Mouse (Mus musculus): ENCODE measurements around the gene Dnaja1. TPM values are rescaled to one million over a fixed set of nuclear protein-coding genes. Genes with fewer than 3 reads are reported as not detected.

The Dnaja1 gene
- 449 and 469 TPM in 2 replicates for polyA plus RNA-seq (2015; fragmentation: Nextera tagmentation; extraction: Ambion mirVana)

- Histone ChIP-seq H3K4me3 (peak within 1 kb of the TSS; percentile 90), H3K9me3 (no peaks in the 10 kb centered on the region), H3K4me2 (replicated peaks) (peak within 1 kb of the TSS; percentile 85), H3K27me3 (no peaks in the 10 kb centered on the region), H3K9ac (peak within 1 kb of the TSS; percentile 99), H3K4me1 (peaks cover 36% of the 10 kb centered on the region), H3K27ac (peak within 1 kb of the TSS; percentile 100), H3K36me3 (peaks cover 26% of the 10 kb centered on the region)
- peak; percentile 92 for ATAC-seq (ENCODE audit: low FRiP score, low read depth)
- under 1% methylated on average over 54 of the region's 54 CpGs for WGBS
Observed at GRCm38 (mm10) chr4:40722011-40722666, at the start of gene Dnaja1. Dnaja1 (plus strand) TSS chr4:40722150.

DNA sequence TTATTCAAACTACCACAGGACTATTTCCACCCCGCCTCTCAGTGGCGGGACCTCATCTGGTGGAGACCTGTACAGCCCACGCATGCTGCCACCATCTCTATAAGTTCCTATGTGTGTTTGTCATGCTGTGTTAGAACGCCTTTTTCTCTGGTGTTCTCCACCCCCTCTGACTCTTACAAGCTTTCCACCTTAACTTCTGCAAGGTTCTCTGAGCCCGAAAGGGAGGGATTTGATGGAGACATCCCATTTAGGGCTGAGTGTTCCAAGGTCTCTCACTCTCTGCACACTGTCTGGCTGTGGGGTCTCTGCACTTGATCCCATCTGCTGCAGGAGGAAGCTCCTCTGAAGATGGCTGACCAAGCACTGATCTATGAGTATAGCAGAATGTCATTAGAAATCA, 48.4 kb upstream of the Dnaja1 start:
- Histone ChIP-seq H3K9me3 (no peaks in the 10 kb centered on the region), H3K4me2 (replicated peaks) (no peak overlapping the region), H3K27me3 (peaks cover 8% of the 10 kb centered on the region; the same call in 1 of the 2 replicates), H3K36me3 (no peaks in the 10 kb centered on the region), H3K4me3 (no peak overlapping the region), H3K27ac (no peak overlapping the region), H3K9ac (no peak overlapping the region), H3K4me1 (peaks cover 13% of the 10 kb centered on the region)
- ATAC-seq (ENCODE audit: low FRiP score, low read depth): no peak
- WGBS: 94% methylated on average over 5 of the region's 5 CpGs

GRCm38 (mm10) chr4:40676338-40676737, 45.6 kb upstream of the Dnaja1 start:
- Histone ChIP-seq H3K4me1 (peaks cover 13% of the 10 kb centered on the region), H3K9me3 (no peaks in the 10 kb centered on the region), H3K4me2 (replicated peaks) (peak overlapping the region; percentile 51), H3K9ac (peak overlapping the region; percentile 4; the same call in 1 of the 2 replicates), H3K27me3 (peaks cover 9% of the 10 kb centered on the region; the same call in 1 of the 2 replicates), H3K27ac (no peak overlapping the region), H3K4me3 (no peak overlapping the region), H3K36me3 (no peaks in the 10 kb centered on the region)
- ATAC-seq (ENCODE audit: low FRiP score, low read depth): no peak
- WGBS: 13% methylated on average over 14 of the region's 14 CpGs

DNA sequence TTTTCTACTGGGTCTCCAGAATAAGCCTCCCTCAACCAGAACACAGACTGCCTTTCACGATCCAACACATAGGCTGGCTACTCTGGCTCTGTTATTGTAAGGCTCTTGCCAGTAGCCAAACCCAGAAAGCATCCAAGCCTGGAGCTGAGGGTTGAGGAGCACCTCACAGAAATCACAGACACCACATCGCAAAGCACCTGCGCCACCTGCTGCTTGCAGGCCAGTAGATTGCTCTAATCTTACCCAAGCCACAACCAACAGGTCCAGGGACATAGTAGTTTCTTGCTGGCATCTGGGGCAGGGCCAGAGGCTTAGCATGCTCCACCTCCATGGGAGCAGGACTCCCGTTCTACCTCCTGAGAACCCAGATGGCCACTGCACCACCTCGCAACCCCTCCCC, 44.8 kb upstream of the Dnaja1 start:
- H3K36me3 ChIP-seq: no peaks in the 10 kb centered on the region
- no peak; the same call in 1 of the 2 replicates for ATAC-seq (ENCODE audit: low FRiP score, low read depth)
- H3K9me3 ChIP-seq: no peaks in the 10 kb centered on the region
- WGBS: 34% methylated on average over 5 of the region's 5 CpGs
- no peak overlapping the region for H3K9ac ChIP-seq
- no peak overlapping the region; the same call in 1 of the 2 replicates for H3K4me2 ChIP-seq (replicated peaks)
- peaks cover 13% of the 10 kb centered on the region for H3K4me1 ChIP-seq
- no peak overlapping the region for H3K27ac ChIP-seq
- peaks cover 9% of the 10 kb centered on the region; the same call in 1 of the 2 replicates for H3K27me3 ChIP-seq
- H3K4me3 ChIP-seq: no peak overlapping the region

GRCm38 (mm10) chr4:40680250-40680860, 41.6 kb upstream of the Dnaja1 start:
- H3K4me2 ChIP-seq (replicated peaks): no peak overlapping the region
- 55% methylated on average over 5 of the region's 5 CpGs for WGBS
- no peaks in the 10 kb centered on the region for H3K9me3 ChIP-seq
- no peak overlapping the region for H3K4me3 ChIP-seq
- H3K27me3 ChIP-seq: peaks cover 9% of the 10 kb centered on the region; the same call in 1 of the 2 replicates
- H3K27ac ChIP-seq: no peak overlapping the region
- H3K9ac ChIP-seq: no peak overlapping the region
- H3K36me3 ChIP-seq: peaks cover 11% of the 10 kb centered on the region; the same call in 1 of the 2 replicates
- H3K4me1 ChIP-seq: peaks cover 13% of the 10 kb centered on the region
- ATAC-seq (ENCODE audit: low FRiP score, low read depth): 0 out of 2 replicates have a peak, but pooled peaks have one; percentile 57

- Histone ChIP-seq H3K36me3 (peaks cover 25% of the 10 kb centered on the region), H3K4me1 (peaks cover 4% of the 10 kb centered on the region; the same call in 1 of the 2 replicates), H3K4me2 (replicated peaks) (no peak overlapping the region), H3K4me3 (no peak overlapping the region), H3K27ac (no peak overlapping the region), H3K9ac (no peak overlapping the region), H3K27me3 (peaks cover 7% of the 10 kb centered on the region; the same call in 1 of the 2 replicates), H3K9me3 (no peaks in the 10 kb centered on the region)
- ATAC-seq (ENCODE audit: low FRiP score, low read depth): no peak
- 16% methylated on average over 3 of the region's 3 CpGs for WGBS
Observed at GRCm38 (mm10) chr4:40681908-40682307, 40.0 kb upstream of the Dnaja1 start.

GRCm38 (mm10) chr4:40682359-40682758, 39.6 kb upstream of the Dnaja1 start:
- Histone ChIP-seq H3K27ac (no peak overlapping the region), H3K4me3 (no peak overlapping the region), H3K4me1 (no peaks in the 10 kb centered on the region), H3K9ac (no peak overlapping the region), H3K36me3 (peaks cover 28% of the 10 kb centered on the region), H3K4me2 (replicated peaks) (no peak overlapping the region), H3K9me3 (no peaks in the 10 kb centered on the region), H3K27me3 (0 out of 2 replicates have a peak, but pooled peaks cover 5% of the 10 kb centered on the region)
- 89% methylated on average over 5 of the region's 5 CpGs for WGBS
- no peak for ATAC-seq (ENCODE audit: low FRiP score, low read depth)

GRCm38 (mm10) chr4:40683306-40683705, 38.6 kb upstream of the Dnaja1 start:
- H3K4me1 ChIP-seq: no peaks in the 10 kb centered on the region
- 0 out of 2 replicates have a peak, but pooled peaks cover 3% of the 10 kb centered on the region for H3K27me3 ChIP-seq
- WGBS: 79% methylated on average over 2 of the region's 2 CpGs
- H3K36me3 ChIP-seq: peaks cover 36% of the 10 kb centered on the region
- H3K9me3 ChIP-seq: no peaks in the 10 kb centered on the region
- H3K4me2 ChIP-seq (replicated peaks): no peak overlapping the region
- no peak for ATAC-seq (ENCODE audit: low FRiP score, low read depth)
- no peak overlapping the region for H3K4me3 ChIP-seq
- no peak overlapping the region for H3K27ac ChIP-seq
- H3K9ac ChIP-seq: no peak overlapping the region

- peak overlapping the region; percentile 31; the same call in 1 of the 2 replicates for H3K9ac ChIP-seq
- peaks cover 9% of the 10 kb centered on the region for H3K4me1 ChIP-seq
- no peaks in the 10 kb centered on the region for H3K9me3 ChIP-seq
- H3K4me3 ChIP-seq: no peak overlapping the region
- ATAC-seq (ENCODE audit: low FRiP score, low read depth): peak; percentile 68; the same call in 1 of the 2 replicates
- peak overlapping the region; percentile 48; the same call in 1 of the 2 replicates for H3K27ac ChIP-seq
- H3K27me3 ChIP-seq: no peaks in the 10 kb centered on the region
- H3K36me3 ChIP-seq: peaks cover 74% of the 10 kb centered on the region
- 33% methylated on average over 11 of the region's 11 CpGs for WGBS
- no peak overlapping the region for H3K4me2 ChIP-seq (replicated peaks)
Observed at GRCm38 (mm10) chr4:40691100-40691499, 30.9 kb upstream of the Dnaja1 start.

DNA sequence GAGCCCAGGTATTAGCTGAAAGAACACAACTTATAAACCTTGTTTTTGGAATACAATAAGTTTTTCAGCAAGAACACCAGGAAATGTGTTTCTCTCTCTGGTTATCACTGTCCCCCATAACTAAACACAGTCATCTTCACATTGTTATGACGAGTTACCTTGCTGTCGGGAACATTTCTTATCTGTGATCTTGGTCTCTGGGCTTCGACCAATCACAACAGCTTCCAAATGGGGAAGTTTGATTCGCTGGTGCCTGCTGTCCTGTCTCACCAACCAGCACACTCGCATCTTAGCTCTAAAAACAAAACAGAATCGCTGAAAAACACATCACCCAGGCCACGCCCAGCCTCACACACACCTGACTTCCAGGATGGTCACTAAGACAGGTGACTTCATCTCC, 24.9 kb upstream of the Dnaja1 start:
- 81% methylated on average over 7 of the region's 7 CpGs for WGBS
- peaks cover 5% of the 10 kb centered on the region for H3K4me1 ChIP-seq
- H3K4me2 ChIP-seq (replicated peaks): no peak overlapping the region
- H3K9me3 ChIP-seq: no peaks in the 10 kb centered on the region
- no peak overlapping the region for H3K27ac ChIP-seq
- no peak for ATAC-seq (ENCODE audit: low FRiP score, low read depth)
- H3K9ac ChIP-seq: no peak overlapping the region
- peaks cover 47% of the 10 kb centered on the region for H3K36me3 ChIP-seq
- H3K4me3 ChIP-seq: no peak overlapping the region
- H3K27me3 ChIP-seq: no peaks in the 10 kb centered on the region

DNA sequence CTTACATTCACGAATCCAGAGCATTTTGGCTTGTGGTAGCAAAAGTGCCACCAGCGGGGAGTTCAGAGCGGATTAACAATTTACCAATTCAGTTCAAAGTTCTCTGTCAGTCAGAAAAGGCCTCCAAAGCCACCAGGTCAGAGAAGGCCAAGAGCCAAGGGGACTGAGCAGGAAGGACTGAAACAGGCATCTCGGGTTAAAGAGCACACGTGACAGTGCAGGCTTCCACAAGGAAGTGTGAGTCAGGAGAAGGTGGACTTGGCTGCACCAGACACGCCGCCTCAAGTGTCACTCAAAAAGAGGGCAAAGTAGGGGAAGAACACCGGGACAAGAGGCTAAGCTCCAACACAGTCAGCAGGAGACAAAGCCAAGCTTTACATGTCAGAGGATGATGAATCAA, 21.7 kb upstream of the Dnaja1 start:
- Histone ChIP-seq H3K4me2 (replicated peaks) (no peak overlapping the region), H3K4me1 (peaks cover 19% of the 10 kb centered on the region), H3K9me3 (no peaks in the 10 kb centered on the region), H3K4me3 (no peak overlapping the region), H3K27me3 (no peaks in the 10 kb centered on the region), H3K36me3 (peaks cover 17% of the 10 kb centered on the region), H3K9ac (no peak overlapping the region), H3K27ac (no peak overlapping the region)
- 83% methylated on average over 8 of the region's 8 CpGs for WGBS
- no peak for ATAC-seq (ENCODE audit: low FRiP score, low read depth)

DNA sequence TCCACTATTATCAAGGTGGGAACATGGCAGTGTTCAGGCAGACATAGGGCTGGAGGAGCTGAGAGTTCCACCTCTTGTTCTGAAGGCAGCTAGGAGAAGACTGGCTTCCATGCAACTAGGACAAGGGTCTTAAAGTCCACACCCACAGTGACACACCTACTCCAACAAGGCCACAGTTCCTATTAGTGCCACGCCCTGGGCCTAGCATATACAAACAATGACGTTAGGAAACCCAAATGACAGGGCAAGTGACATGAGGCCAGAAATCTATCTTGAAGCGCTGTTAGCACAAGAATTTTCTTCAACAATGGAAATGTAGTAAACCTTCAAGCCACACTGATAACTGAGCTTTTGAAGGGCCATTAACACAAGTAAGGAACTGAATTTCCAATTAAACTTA, 20.2 kb upstream of the Dnaja1 start:
- Histone ChIP-seq H3K9ac (no peak overlapping the region), H3K4me1 (peaks cover 19% of the 10 kb centered on the region), H3K9me3 (no peaks in the 10 kb centered on the region), H3K27ac (no peak overlapping the region), H3K36me3 (peaks cover 4% of the 10 kb centered on the region), H3K4me3 (peak overlapping the region; percentile 64), H3K4me2 (replicated peaks) (peak overlapping the region; percentile 82), H3K27me3 (no peaks in the 10 kb centered on the region)
- 87% methylated on average over 3 of the region's 3 CpGs for WGBS
- ATAC-seq (ENCODE audit: low FRiP score, low read depth): no peak

Data from limb, embryonic 13.5 days (tissue).